Mouse (Mus musculus): Measurements from ENCODE around the gene Mfng.

DNA sequence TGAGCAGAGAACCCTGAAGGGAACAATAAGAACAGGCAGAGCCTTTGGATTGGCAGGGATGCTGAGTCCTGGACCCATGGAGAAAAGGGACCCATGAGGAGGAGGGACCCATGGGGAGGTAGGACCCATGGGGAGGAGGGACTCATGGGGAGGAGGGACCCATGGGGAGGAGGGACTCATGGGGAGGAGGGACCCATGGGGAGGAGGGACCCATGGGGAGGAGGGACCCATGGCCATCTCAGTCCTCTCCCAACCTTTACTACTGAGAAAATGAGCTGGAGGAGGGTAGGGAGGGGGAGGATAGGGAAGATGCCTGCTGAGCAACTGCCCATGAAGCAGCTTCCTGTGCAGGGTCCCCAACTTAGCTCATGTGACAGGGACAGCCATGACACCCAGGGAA, 20.3 kb downstream of the Mfng start:
- TF ChIP-seq CTCF (IDR thresholded peaks at IDR 0.05; ENCODE audit: borderline replicate concordance, insufficient read depth, low read length) = no peak
- no peak for TF ChIP-seq POLR2A (IDR thresholded peaks at IDR 0.05; ENCODE audit: low read depth, low read length)
